Mouse (Mus musculus): ENCODE data around the gene Muc15.

The Muc15 gene

DNA sequence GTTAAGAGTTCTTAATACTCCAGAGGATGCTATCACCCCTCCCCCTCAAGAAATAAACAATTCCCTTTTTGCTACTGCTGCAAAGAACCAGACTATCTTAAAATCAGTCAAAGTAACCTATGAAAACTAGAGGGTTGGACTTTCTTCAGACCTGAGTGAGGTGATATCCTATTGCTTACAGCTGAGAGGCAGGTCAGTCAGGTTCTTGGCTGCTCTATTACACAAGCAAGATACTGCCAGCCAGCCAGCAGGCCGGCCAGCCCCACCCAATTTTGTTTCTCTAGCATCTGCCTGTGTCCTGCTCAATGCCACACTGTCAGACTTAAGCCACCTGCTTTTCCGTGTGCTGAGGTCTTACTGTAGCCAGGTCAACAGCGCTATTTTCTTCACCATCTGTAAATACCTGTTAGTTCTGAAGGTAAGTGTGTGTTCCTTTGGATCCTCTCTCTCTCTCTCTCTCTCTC, at the start of gene Muc15:
Muc15 (plus strand) TSS at position 51 of the 464 bp plus-strand sequence.
- in situ Hi-C loops (cut with MseI, MboI), result no loop called here

GRCm38 (mm10) chr2:110709436-110709835, 11.7 kb upstream of the Muc15 start:
- in situ Hi-C loops (cut with MseI, MboI), result no loop called here

- in situ Hi-C loops (cut with MseI, MboI), result no loop called here
Measured at GRCm38 (mm10) chr2:110710055-110710720, 11.0 kb upstream of the Muc15 start.

GRCm38 (mm10) chr2:110719051-110719450, 2.1 kb upstream of the Muc15 start:
- in situ Hi-C loops (cut with MseI, MboI), result no loop called here

DNA sequence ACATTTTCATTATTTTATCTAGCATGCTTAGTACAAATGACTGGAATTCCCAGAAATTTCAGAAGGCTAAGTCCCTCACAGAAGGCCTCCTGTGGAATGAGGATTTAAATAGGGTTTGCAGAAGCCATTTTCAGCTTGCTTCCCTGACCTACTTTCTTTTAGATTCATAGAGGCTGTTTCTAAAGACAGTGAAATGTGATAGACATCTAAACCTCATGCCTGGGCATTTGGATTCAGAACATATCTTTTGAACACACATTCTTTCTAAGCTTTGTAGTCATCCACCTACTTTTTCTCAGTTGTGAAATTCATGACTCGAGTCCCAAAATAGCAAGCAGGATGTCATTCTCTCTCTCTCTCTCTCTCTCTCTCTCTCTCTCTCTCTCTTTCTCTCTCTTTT, 1.1 kb downstream of the Muc15 start:
- in situ Hi-C loops (cut with MseI, MboI), result no loop called here

DNA sequence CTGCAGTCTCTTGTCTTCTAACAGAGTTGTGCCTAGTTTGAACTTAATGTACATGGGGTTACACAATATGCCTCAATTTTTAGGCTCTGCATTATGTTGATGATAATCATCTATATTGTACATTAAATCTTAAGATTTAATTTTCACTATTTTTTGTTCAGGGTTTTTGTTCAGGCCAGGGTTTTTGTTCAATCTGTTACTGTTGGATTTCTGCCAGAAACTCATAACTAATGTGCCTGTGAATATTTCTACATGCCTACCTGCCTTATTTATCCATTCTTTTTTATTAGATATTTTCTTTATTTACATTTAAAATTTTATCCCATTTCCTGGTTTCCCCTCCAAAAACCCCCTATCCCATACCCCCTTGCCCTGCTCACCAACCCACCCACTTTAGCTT, 5.0 kb downstream of the Muc15 start:
- in situ Hi-C loops (cut with MseI, MboI), result no loop called here

GRCm38 (mm10) chr2:110737236-110737635, 16.1 kb downstream of the Muc15 start:
- in situ Hi-C loops (cut with MseI, MboI), result no loop called here

- in situ Hi-C loops (cut with MseI, MboI), result no loop called here
Measured at GRCm38 (mm10) chr2:110737981-110738380, 16.8 kb downstream of the Muc15 start.

DNA sequence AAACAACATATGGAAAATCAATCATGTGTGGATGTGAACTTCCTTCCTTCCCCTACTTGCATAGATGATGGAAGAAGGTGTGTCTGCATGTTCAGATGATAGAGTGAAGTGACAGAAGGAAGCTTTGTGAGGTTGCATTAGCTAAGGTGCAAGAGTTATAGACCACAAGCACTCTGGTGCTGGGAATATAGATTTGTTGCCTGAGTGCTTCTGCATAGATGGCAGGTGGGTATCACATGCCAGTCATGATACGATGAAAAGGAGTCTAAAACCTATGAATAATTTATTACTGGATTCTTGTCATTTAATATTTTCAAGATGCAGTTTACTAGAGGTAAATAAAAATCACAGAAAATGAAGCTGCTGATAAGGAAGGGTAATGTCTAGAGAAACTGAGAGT, 18.6 kb downstream of the Muc15 start:
- in situ Hi-C loops (cut with MseI, MboI), result no loop called here

GRCm38 (mm10) chr2:110740493-110740892, 19.4 kb downstream of the Muc15 start:
- in situ Hi-C loops (cut with MseI, MboI), result no loop called here

- in situ Hi-C loops (cut with MseI, MboI), result no loop called here
Measured at GRCm38 (mm10) chr2:110757556-110757955, 36.4 kb downstream of the Muc15 start.

GRCm38 (mm10) chr2:110759434-110759833, 38.3 kb downstream of the Muc15 start:
- in situ Hi-C loops (cut with MseI, MboI), result no loop called here

GRCm38 (mm10) chr2:110787396-110787795, 66.3 kb downstream of the Muc15 start:
- in situ Hi-C loops (cut with MseI, MboI), result no loop called here
